Mouse (Mus musculus) cerebellum, adult 2 months (tissue): ENCODE data around the gene Plpp4.

Experiments
- CTCF ChIP-seq: fragments of 200-500 bp; IDR thresholded peaks from 2 replicates; pipeline ENCODE4 v1.5.1; 2011; ENCODE audit warnings: low read depth, mild to moderate bottlenecking, control low read depth, low read length, moderate library complexity, borderline replicate concordance; ENCODE audit not compliant: insufficient read depth
- POLR2A ChIP-seq: fragments of 200-500 bp; IDR thresholded peaks from 2 replicates; pipeline ENCODE4 v1.6.1; 2011; ENCODE audit warnings: low read length, control low read depth, borderline replicate concordance; ENCODE audit not compliant: insufficient read depth

DNA sequence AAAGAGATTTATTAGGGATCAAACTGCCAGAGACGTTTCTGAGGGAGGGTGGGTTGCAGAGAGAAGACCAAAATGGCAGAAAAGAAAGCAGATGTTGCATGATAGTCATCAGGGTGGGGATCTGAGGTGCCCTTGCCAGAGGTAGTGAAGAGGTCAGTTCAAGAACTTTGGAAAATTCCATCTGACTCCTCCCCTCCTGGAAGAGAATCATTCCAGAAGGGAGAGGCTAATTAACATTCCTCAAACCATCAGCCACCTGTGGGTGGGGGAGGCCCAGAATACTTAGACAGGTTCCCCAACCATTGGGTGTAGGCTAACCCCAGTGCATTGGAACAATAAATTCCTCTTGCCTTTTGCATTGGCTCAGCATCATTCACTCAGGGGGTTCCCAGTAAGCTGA is 164.3 kb downstream of the Plpp4 start:
- TF ChIP-seq POLR2A, result no peak
- no peak for TF ChIP-seq CTCF
